Mouse (Mus musculus) mammary gland, adult 2 months (tissue): Measurements from ENCODE around the gene Teddm2. TPM values are rescaled to one million over a fixed set of nuclear protein-coding genes. Genes with fewer than 3 reads are reported as not detected.

Experiments
- polyA plus RNA-seq: library from polyadenylated mRNA; depleted of rRNA; stranded (reverse); fragments of >200 nt; gene quantifications from 2 replicates; pipeline ENCODE4 v1.2.3, GENCODE M21; 2012; ENCODE audit warnings: low replicate concordance; rRNA removed

Teddm2 gene
- 0.70 and 0.92 TPM in 2 replicates for polyA plus RNA-seq

DNA sequence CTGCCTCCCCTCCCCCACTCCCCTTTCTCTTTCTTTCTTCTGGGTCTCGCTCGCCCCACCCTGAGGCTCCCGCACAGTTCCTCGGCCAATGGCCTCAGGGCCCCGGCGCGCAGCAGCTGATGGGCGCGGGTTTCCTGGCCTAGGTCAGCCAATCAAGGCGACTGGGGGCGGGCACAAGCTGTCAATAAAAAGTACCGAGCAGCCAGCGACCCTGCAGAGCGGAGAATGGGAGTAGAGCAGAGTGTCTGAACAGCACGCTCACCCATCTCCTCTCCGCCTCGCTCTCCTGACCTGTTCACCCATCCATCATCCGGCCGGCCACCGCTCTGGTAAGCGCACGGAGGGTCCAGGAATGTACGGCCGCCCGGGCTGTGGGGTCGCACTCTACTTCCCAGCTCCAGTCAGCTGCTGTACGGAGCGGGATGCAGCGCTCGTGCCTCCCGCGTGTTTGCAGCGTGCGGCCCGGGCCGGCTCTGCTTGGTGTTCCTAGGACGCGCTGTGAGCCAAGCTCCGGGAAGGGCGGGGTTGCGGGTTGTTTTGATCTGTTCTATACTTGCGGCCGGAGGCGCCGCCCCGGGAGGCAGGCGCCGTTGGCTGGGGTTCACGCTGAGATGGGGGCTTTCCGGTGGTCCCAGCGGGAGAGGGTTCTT lies at the start of gene Teddm2, which contains the start of gene Glul:
Gene Teddm2 (minus strand): TSS at position 498 of the 650 bp plus-strand sequence.
Gene Glul (plus strand): TSS at position 214 of the 650 bp plus-strand sequence.

GRCm38 (mm10) chr1:153891442-153891841 lies 8.6 kb downstream of the Teddm2 start, which contains the start of gene Teddm1a:
Teddm1a (plus strand) TSS chr1:153891742.

GRCm38 (mm10) chr1:153874045-153874444 lies 26.0 kb downstream of the Teddm2 start, which contains the start of gene Teddm1b:
Teddm1b (plus strand) TSS chr1:153874345.

GRCm38 (mm10) chr1:153844042-153844441 lies 56.0 kb downstream of the Teddm2 start, which contains the start of gene Rgsl1:
Rgsl1 (minus strand) TSS chr1:153844142.

Other genes starting within 250 kb of the Teddm2 start
- 0.01 and 0.07 TPM in 2 replicates for gene Rgs8, start 247.2 kb downstream of the Teddm2 start, polyA plus RNA-seq
- 4.4 and 4.7 TPM in 2 replicates for gene Rgs16, start 159.9 kb downstream of the Teddm2 start, polyA plus RNA-seq
- 4.5 and 10.0 TPM in 2 replicates for gene Rnasel, start 150.8 kb downstream of the Teddm2 start, polyA plus RNA-seq
- gene Rgsl1, start 56.1 kb downstream of the Teddm2 start, polyA plus RNA-seq = 0.13 and 0.43 TPM in 2 replicates
- gene Teddm1b, start 25.9 kb downstream of the Teddm2 start, polyA plus RNA-seq = not detected in 2 replicates
- gene Teddm1a, start 8.5 kb downstream of the Teddm2 start, polyA plus RNA-seq = not detected in 2 replicates
- gene Glul, start 284 bp downstream of the Teddm2 start, polyA plus RNA-seq = 820 and 2,440 TPM in 2 replicates